ENCODE assay signal across 12 mouse cellular contexts in genomic region chr17:43675228-43675627, GRCm38 (mm10). TPM values are rescaled to one million over a fixed set of nuclear protein-coding genes. Genes with fewer than 3 reads are reported as not detected.
DNase-seq lines count a peak whose midpoint lies in the region; ATAC-seq and TF ChIP-seq lines count a peak whose summit lies in the region.
"Had no signal": no experiment of that assay in that cellular context is flagged by ENCODE, and none has a peak within 500 bp of the region (broad histone marks: within the 10 kb centered on the region; RNA-seq: fewer than 3 reads in every experiment).

No protein-coding gene starts in this region.

- H3K4me3 ChIP-seq in liver, postnatal 0 days (ENCODE audit: low read depth, low read length), result no peak overlapping the region
- H3K4me3 ChIP-seq in heart, adult 2 months, result no peak overlapping the region
- H3K4me3 ChIP-seq in hindbrain, embryonic 14.5 days (replicated peaks; ENCODE audit: low read length), result no peak overlapping the region
- H3K4me3 ChIP-seq: embryonic facial prominence, embryonic 15.5 days; megakaryocyte, embryonic 14.5 days had no signal

- no peak for ATAC-seq in liver, postnatal 0 days
- ATAC-seq in hindbrain, embryonic 14.5 days (ENCODE audit: low FRiP score), result no peak
- ATAC-seq: Patski had no signal

- no peak for TF ChIP-seq CTCF in liver, postnatal 0 days (IDR thresholded peaks at IDR 0.05; ENCODE audit: low read depth)
- TF ChIP-seq CTCF in heart, adult 2 months (IDR thresholded peaks at IDR 0.05), result no peak

- peak; percentile 27 for DNase-seq in liver, postnatal 0 days
- no peak for DNase-seq in liver
- DNase-seq in heart, adult 2 months, result peak; percentile 35 to 46
- DNase-seq in heart, postnatal 4 days, result peak; percentile 17
- DNase-seq in lung, postnatal 36 days, result peak; percentile 82
- DNase-seq in hindbrain, embryonic 14.5 days (ENCODE audit: low spot score), result no peak
- DNase-seq in cerebellum, adult 8-10 months, result no peak
- DNase-seq: gastrocnemius, postnatal 10 days; layer of hippocampus, postnatal 36 days had no signal

- WGBS in liver, postnatal 0 days (ENCODE audit: insufficient replicate concordance), result 24% methylated on average over 1 of the region's 1 CpGs
- 39% methylated on average over 1 of the region's 1 CpGs for WGBS in heart, adult 2 months
- WGBS in hindbrain, embryonic 14.5 days, result 71% methylated on average over 1 of the region's 1 CpGs

- H3K4me2 ChIP-seq in liver, postnatal 0 days (ENCODE audit: low read depth, low read length), result no peak overlapping the region
- H3K4me2 ChIP-seq in hindbrain, embryonic 14.5 days (replicated peaks), result no peak overlapping the region
- H3K4me2 ChIP-seq: embryonic facial prominence, embryonic 15.5 days had no signal

- no peaks in the 10 kb centered on the region for H3K9me3 ChIP-seq in liver, postnatal 0 days (ENCODE audit: low read length)
- no peaks in the 10 kb centered on the region for H3K9me3 ChIP-seq in hindbrain, embryonic 14.5 days (ENCODE audit: control insufficient read depth, low read length)
- H3K9me3 ChIP-seq: embryonic facial prominence, embryonic 15.5 days; megakaryocyte, embryonic 14.5 days had no signal

- peaks cover 23% of the 10 kb centered on the region for H3K4me1 ChIP-seq in liver, postnatal 0 days (ENCODE audit: insufficient read depth)
- peaks cover 2% of the 10 kb centered on the region for H3K4me1 ChIP-seq in heart, adult 2 months (ENCODE audit: control insufficient read depth, insufficient read depth, low read length)
- H3K4me1 ChIP-seq in hindbrain, embryonic 14.5 days (replicated peaks; ENCODE audit: control insufficient read depth, insufficient read depth, low read length), result no peaks in the 10 kb centered on the region
- H3K4me1 ChIP-seq: embryonic facial prominence, embryonic 15.5 days; megakaryocyte, embryonic 14.5 days had no signal

- H3K27ac ChIP-seq in liver, postnatal 0 days (ENCODE audit: low read depth), result peak overlapping the region; percentile 66
- H3K27ac ChIP-seq in heart, adult 2 months, result no peak overlapping the region
- no peak overlapping the region for H3K27ac ChIP-seq in hindbrain, embryonic 14.5 days
- H3K27ac ChIP-seq: embryonic facial prominence, embryonic 15.5 days had no signal

- H3K9ac ChIP-seq in liver, postnatal 0 days (replicated peaks), result no peak overlapping the region
- H3K9ac ChIP-seq in heart, adult 2 months (ENCODE audit: low read depth, low read length), result no peak overlapping the region
- H3K9ac ChIP-seq in hindbrain, embryonic 14.5 days, result no peak overlapping the region
- H3K9ac ChIP-seq: embryonic facial prominence, embryonic 15.5 days had no signal

- H3K79me2 ChIP-seq in heart, adult 2 months (replicated peaks; ENCODE audit: control insufficient read depth, insufficient read depth, low read length), result no peaks in the 10 kb centered on the region

- TF ChIP-seq EP300 in liver, postnatal 0 days (IDR thresholded peaks at IDR 0.05; ENCODE audit: low read depth), result no peak; the same call in 1 of the 2 replicates
- TF ChIP-seq EP300 in heart, adult 2 months (IDR thresholded peaks at IDR 0.05; ENCODE audit: insufficient read depth, low read depth, low read length), result no peak

- peaks cover 6% of the 10 kb centered on the region; the same call in 1 of the 2 replicates for H3K36me3 ChIP-seq in liver, postnatal 0 days (replicated peaks; ENCODE audit: insufficient read depth, low read length)
- no peaks in the 10 kb centered on the region for H3K36me3 ChIP-seq in heart, adult 2 months (ENCODE audit: control insufficient read depth, insufficient read depth, low read length)
- H3K36me3 ChIP-seq in hindbrain, embryonic 14.5 days (replicated peaks; ENCODE audit: control insufficient read depth, insufficient read depth), result no peaks in the 10 kb centered on the region

- intact Hi-C loops in heart, adult 2 months (cut with DNase I), result no loop called here

- no peak for TF ChIP-seq POLR2A in heart, adult 2 months (IDR thresholded peaks at IDR 0.05; ENCODE audit: insufficient read depth, low read depth, low read length)

- H3K27me3 ChIP-seq in liver, postnatal 0 days (ENCODE audit: insufficient read depth, low read length), result no peaks in the 10 kb centered on the region
- H3K27me3 ChIP-seq in heart, adult 2 months (ENCODE audit: control insufficient read depth, insufficient read depth, low read length), result no peaks in the 10 kb centered on the region
- H3K27me3 ChIP-seq in hindbrain, embryonic 14.5 days (ENCODE audit: control insufficient read depth, insufficient read depth, low read length), result no peaks in the 10 kb centered on the region
- H3K27me3 ChIP-seq: embryonic facial prominence, embryonic 15.5 days; megakaryocyte, embryonic 14.5 days; Patski had no signal

RNA-seq across cellular contexts. Expression of gene Cyp39a1, which starts 8.0 kb away (rescaled TPM):
- polyA plus RNA-seq in liver, postnatal 0 days (2015; fragmentation: Nextera tagmentation; extraction: Ambion mirVana), result 70.6 and 74.6 TPM in 2 replicates
- 1 to 10 TPM; 3.5 to 4.9 TPM for total RNA-seq in heart, adult 2 months (2021)
- 2.1 and 5.0 TPM in 2 replicates for polyA plus RNA-seq in heart, adult 2 months (2012; rRNA removed)
- 10 to 100 TPM; 17.4 to 18.9 TPM for total RNA-seq in heart, postnatal 4 days (2021)
- polyA plus RNA-seq in hindbrain, embryonic 14.5 days (2014; fragmentation: Nextera tagmentation; extraction: Ambion mirVana), result 11.1 and 12.3 TPM in 2 replicates

RNA-seq across cellular contexts. Expression of gene Slc25a27, which starts 8.2 kb away (rescaled TPM):
- polyA plus RNA-seq in liver, postnatal 0 days (2015; fragmentation: Nextera tagmentation; extraction: Ambion mirVana), result 1.5 and 1.8 TPM in 2 replicates
- total RNA-seq in heart, adult 2 months (2021), result 1 to 10 TPM; 2.2 to 2.3 TPM
- polyA plus RNA-seq in heart, adult 2 months (2012; rRNA removed), result 3.2 and 4.9 TPM in 2 replicates
- total RNA-seq in heart, postnatal 4 days (2021), result 1 to 10 TPM; 2.5 to 3.2 TPM
- polyA plus RNA-seq in hindbrain, embryonic 14.5 days (2014; fragmentation: Nextera tagmentation; extraction: Ambion mirVana), result 63.0 and 70.4 TPM in 2 replicates

RNA-seq across cellular contexts. Expression of gene Tdrd6, which starts 45.1 kb away (rescaled TPM):
- polyA plus RNA-seq in liver, postnatal 0 days (2015; fragmentation: Nextera tagmentation; extraction: Ambion mirVana), result not detected in 2 replicates
- total RNA-seq in heart, adult 2 months (2021), result not detected
- 0.02 and 0.03 TPM in 2 replicates for polyA plus RNA-seq in heart, adult 2 months (2012; rRNA removed)
- total RNA-seq in heart, postnatal 4 days (2021), result under 1 TPM; 0.05 to 0.29 TPM
- 0.50 and 0.56 TPM in 2 replicates for polyA plus RNA-seq in hindbrain, embryonic 14.5 days (2014; fragmentation: Nextera tagmentation; extraction: Ambion mirVana)

Comparison
In these comparisons a context has a peak if more than half of its experiments do, and no peak if none do; other contexts are left out.
1. DNase-seq: peak in liver, postnatal 0 days (single experiment), heart, adult 2 months (2 of 2), heart, postnatal 4 days (single experiment) and lung, postnatal 36 days (single experiment); none in liver (single experiment), hindbrain, embryonic 14.5 days (single experiment) and cerebellum, adult 8-10 months (single experiment).
2. RNA of gene Slc25a27, which starts 8.2 kb away (polyA plus RNA-seq): 63.0 to 70.4 TPM in hindbrain, embryonic 14.5 days; 3.2 to 4.9 TPM in heart, adult 2 months and 1.5 to 1.8 TPM in liver, postnatal 0 days; every median in the first group is over 10 times any median in the second.